Mouse (Mus musculus): ENCODE measurements around the gene Dtx3. TPM values are rescaled to one million over a fixed set of nuclear protein-coding genes. Genes with fewer than 3 reads are reported as not detected.

Dtx3 gene
- 16.7 and 16.9 TPM in 2 replicates for polyA plus RNA-seq (2015; fragmentation: Nextera tagmentation; extraction: Ambion mirVana)

DNA sequence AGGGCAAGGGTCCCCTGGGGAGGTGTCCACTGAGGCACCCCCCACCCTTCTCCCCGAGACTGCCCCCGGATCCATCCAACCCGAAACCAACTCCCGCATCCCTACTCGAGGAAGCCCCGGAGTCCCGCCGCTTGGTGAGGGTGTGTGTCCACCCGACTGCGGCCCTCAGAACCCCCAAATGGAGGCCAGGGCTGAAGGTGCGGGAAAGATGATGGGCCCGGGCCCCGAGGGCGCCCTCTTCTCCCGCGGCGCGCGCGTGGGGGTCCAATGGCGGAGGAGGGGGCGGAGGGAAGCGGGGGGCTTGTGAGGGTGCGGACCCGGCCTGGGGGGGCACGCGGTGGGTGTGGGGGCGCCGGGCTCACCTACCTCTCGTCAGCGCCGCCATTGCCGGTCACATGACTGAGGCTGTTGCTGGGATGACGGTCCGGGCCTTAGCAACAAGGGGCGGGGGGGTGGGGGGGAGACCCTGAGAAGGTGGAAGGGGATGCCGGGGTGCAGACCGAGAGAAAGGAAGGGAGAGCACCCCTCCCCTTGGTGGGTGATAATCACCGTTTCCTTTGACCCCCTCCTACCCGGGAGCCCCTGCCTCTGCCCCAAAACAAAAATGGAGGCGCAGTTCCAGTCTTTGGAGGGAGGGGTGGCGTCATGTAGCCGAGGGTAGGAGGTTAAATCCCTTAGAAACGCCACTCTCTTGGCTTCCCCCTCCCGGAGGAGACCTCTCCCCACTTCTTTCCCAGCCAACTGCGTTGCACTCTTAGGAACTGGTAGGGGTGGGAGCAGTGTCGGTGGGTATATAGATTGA is at the start of gene Dtx3:
Dtx3 (minus strand) TSS at position 401 of the 802 bp plus-strand sequence.
- Histone ChIP-seq H3K9ac (peak within 1 kb of the TSS; percentile 91), H3K27ac (replicated peaks) (peak within 1 kb of the TSS; percentile 93), H3K4me2 (peak within 1 kb of the TSS; percentile 95), H3K9me3 (replicated peaks) (no peaks in the 10 kb centered on the region), H3K4me1 (replicated peaks) (peaks cover 68% of the 10 kb centered on the region), H3K27me3 (no peaks in the 10 kb centered on the region), H3K36me3 (replicated peaks) (peaks cover 40% of the 10 kb centered on the region), H3K4me3 (replicated peaks) (peak within 1 kb of the TSS; percentile 85)
- ATAC-seq (ENCODE audit: insufficient read depth), result peak; percentile 56
- WGBS (ENCODE audit: insufficient replicate concordance), result under 1% methylated on average over 43 of the region's 47 CpGs

DNA sequence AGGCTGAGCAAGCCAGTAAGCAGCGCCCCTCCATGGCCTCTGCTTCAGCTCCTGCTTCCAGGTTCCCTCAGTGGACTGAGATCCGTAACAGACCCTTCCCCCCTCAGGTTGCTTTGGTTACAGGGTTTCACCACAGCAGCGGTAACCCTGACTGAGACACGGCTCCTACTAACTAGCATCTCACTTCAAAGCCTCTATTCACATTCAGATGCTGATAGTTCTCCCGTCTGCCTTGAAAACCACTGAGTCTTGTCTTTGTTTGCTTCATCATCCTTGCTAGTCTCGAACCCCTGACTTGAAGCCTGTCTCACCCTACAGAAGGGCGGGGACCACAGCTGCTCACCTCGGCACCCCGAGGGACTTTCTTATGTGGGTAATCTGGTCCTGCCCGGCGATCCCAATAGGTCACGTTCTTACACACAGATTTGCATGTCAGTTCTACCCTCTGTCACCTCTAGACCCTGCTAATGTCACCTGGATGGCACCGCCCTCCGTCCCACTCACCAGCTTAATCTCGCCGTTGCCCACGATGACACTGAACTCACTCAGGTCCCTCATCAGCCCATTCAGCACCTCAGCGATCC is 42.8 kb upstream of the Dtx3 start:
- Histone ChIP-seq H3K27ac (replicated peaks) (no peak overlapping the region), H3K27me3 (peaks cover 53% of the 10 kb centered on the region), H3K9me3 (replicated peaks) (no peaks in the 10 kb centered on the region), H3K4me3 (replicated peaks) (no peak overlapping the region), H3K4me2 (no peak overlapping the region), H3K4me1 (replicated peaks) (no peaks in the 10 kb centered on the region), H3K36me3 (replicated peaks) (no peaks in the 10 kb centered on the region), H3K9ac (no peak overlapping the region)
- WGBS (ENCODE audit: insufficient replicate concordance), result 55% methylated on average over 18 of the region's 18 CpGs
- no peak for ATAC-seq (ENCODE audit: insufficient read depth)

- WGBS (ENCODE audit: insufficient replicate concordance), result 54% methylated on average over 9 of the region's 9 CpGs
- no peaks in the 10 kb centered on the region for H3K36me3 ChIP-seq (replicated peaks)
- no peak overlapping the region for H3K4me2 ChIP-seq
- H3K27me3 ChIP-seq, result peaks cover 54% of the 10 kb centered on the region
- H3K27ac ChIP-seq (replicated peaks), result no peak overlapping the region
- H3K9ac ChIP-seq, result no peak overlapping the region
- H3K4me1 ChIP-seq (replicated peaks), result peaks cover 4% of the 10 kb centered on the region; the same call in 1 of the 2 replicates
- no peaks in the 10 kb centered on the region for H3K9me3 ChIP-seq (replicated peaks)
- ATAC-seq (ENCODE audit: insufficient read depth), result no peak
- no peak overlapping the region for H3K4me3 ChIP-seq (replicated peaks)
These were observed 41.0 kb upstream of the Dtx3 start for GRCm38 (mm10) chr10:127236541-127236940.

GRCm38 (mm10) chr10:127233141-127233540 is 37.6 kb upstream of the Dtx3 start:
- Histone ChIP-seq H3K9ac (no peak overlapping the region), H3K27ac (replicated peaks) (no peak overlapping the region), H3K4me1 (replicated peaks) (peaks cover 20% of the 10 kb centered on the region), H3K9me3 (replicated peaks) (no peaks in the 10 kb centered on the region), H3K4me2 (no peak overlapping the region), H3K4me3 (replicated peaks) (no peak overlapping the region), H3K27me3 (peaks cover 44% of the 10 kb centered on the region), H3K36me3 (replicated peaks) (no peaks in the 10 kb centered on the region)
- no peak for ATAC-seq (ENCODE audit: insufficient read depth)
- WGBS (ENCODE audit: insufficient replicate concordance), result 61% methylated on average over 9 of the region's 9 CpGs

DNA sequence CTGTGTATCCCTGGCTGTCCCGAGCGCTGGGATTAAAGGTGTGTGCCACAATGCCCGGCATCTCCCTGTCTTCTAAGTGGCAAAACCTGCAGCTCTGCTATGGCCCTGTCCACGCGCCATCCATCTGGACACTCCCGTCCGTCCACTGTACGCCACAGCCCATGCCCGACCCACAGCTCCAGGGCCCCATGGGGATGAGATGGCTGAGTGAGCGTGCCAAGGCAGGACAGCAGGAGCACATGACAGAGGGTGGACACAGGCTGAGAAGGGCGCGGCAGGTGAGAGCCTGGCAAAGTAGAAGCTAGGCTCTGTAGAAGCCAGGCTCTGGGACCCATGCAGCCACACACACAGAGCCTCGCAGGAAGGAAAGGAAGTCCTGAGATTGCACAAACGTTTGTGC is 36.2 kb upstream of the Dtx3 start:
- peaks cover 40% of the 10 kb centered on the region for H3K27me3 ChIP-seq
- H3K27ac ChIP-seq (replicated peaks), result no peak overlapping the region
- no peaks in the 10 kb centered on the region for H3K9me3 ChIP-seq (replicated peaks)
- H3K36me3 ChIP-seq (replicated peaks), result no peaks in the 10 kb centered on the region
- H3K4me1 ChIP-seq (replicated peaks), result peaks cover 27% of the 10 kb centered on the region
- H3K9ac ChIP-seq, result no peak overlapping the region
- H3K4me2 ChIP-seq, result no peak overlapping the region
- 70% methylated on average over 14 of the region's 14 CpGs for WGBS (ENCODE audit: insufficient replicate concordance)
- no peak for ATAC-seq (ENCODE audit: insufficient read depth)
- no peak overlapping the region for H3K4me3 ChIP-seq (replicated peaks)

- ATAC-seq (ENCODE audit: insufficient read depth), result no peak
- Histone ChIP-seq H3K4me1 (replicated peaks) (peaks cover 34% of the 10 kb centered on the region), H3K4me3 (replicated peaks) (no peak overlapping the region), H3K27ac (replicated peaks) (no peak overlapping the region), H3K9ac (no peak overlapping the region), H3K4me2 (no peak overlapping the region), H3K9me3 (replicated peaks) (no peaks in the 10 kb centered on the region), H3K27me3 (peaks cover 37% of the 10 kb centered on the region), H3K36me3 (replicated peaks) (no peaks in the 10 kb centered on the region)
- 20% methylated on average over 12 of the region's 12 CpGs for WGBS (ENCODE audit: insufficient replicate concordance)
These were observed 35.2 kb upstream of the Dtx3 start for GRCm38 (mm10) chr10:127230693-127231092.

DNA sequence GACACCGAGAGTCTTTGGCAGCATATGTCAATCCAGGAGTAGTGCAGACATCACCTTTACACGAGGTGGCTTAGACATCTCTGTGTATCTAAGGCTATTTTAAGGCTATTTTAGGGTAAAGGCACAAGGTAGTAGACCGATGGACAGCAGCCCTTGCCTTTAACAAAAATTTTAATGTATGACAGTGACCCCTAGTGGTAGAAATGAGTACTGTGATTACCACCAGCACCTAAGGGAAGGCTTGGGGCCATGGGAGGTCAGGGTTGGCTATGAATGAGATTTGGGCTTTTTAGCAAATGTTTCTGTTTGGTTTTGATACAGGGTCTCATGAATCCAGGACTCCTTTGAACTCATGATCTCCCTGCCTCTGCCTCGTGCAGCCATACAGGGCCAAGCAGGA is 33.4 kb upstream of the Dtx3 start:
- WGBS (ENCODE audit: insufficient replicate concordance), result 21% methylated on average over 4 of the region's 4 CpGs
- peak; percentile 64; the same call in 1 of the 2 replicates for ATAC-seq (ENCODE audit: insufficient read depth)
- no peaks in the 10 kb centered on the region for H3K36me3 ChIP-seq (replicated peaks)

GRCm38 (mm10) chr10:127227163-127227562 is 31.6 kb upstream of the Dtx3 start:
- H3K9ac ChIP-seq, result no peak overlapping the region
- 53% methylated on average over 8 of the region's 8 CpGs for WGBS (ENCODE audit: insufficient replicate concordance)
- H3K9me3 ChIP-seq (replicated peaks), result no peaks in the 10 kb centered on the region
- H3K27me3 ChIP-seq, result peaks cover 48% of the 10 kb centered on the region
- H3K4me1 ChIP-seq (replicated peaks), result peaks cover 35% of the 10 kb centered on the region
- H3K4me3 ChIP-seq (replicated peaks), result no peak overlapping the region
- H3K36me3 ChIP-seq (replicated peaks), result no peaks in the 10 kb centered on the region
- no peak for ATAC-seq (ENCODE audit: insufficient read depth)
- no peak overlapping the region for H3K27ac ChIP-seq (replicated peaks)
- H3K4me2 ChIP-seq, result no peak overlapping the region

More for the DNA sequence above, 33.4 kb upstream of the Dtx3 start:
- Histone ChIP-seq H3K27me3 (peaks cover 48% of the 10 kb centered on the region), H3K9me3 (replicated peaks) (no peaks in the 10 kb centered on the region), H3K27ac (replicated peaks) (no peak overlapping the region), H3K9ac (no peak overlapping the region), H3K4me2 (no peak overlapping the region), H3K4me1 (replicated peaks) (peaks cover 35% of the 10 kb centered on the region), H3K4me3 (replicated peaks) (no peak overlapping the region)

DNA sequence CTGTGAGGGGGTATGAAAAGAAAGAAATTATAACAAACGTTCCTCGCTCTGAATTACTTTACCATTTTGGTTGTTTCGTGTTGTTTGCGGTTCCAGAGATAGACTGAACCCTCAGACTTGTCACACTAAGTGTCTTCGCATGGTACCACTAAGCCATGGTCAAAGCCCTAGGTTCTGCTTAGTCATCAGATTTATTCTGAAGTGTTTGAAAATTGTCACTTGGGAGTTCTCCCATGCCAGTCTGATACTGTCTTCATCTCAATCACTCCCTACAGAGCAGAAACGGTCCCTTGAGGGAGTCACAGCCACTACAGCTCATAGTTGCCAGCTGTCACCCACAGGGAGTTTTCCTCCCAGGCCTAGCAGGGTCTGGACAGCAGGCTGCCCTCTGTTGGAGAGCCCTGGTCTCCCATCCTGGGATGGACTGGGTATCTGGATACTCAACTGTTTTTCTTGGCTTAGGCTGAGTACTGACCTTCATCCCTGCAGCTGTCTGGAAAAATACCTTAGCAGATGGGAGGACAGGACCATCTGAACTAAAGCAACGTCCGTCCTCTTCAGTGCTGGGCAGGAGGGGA is 30.9 kb upstream of the Dtx3 start:
- H3K9me3 ChIP-seq (replicated peaks), result no peaks in the 10 kb centered on the region
- WGBS (ENCODE audit: insufficient replicate concordance), result 57% methylated on average over 8 of the region's 8 CpGs
- ATAC-seq (ENCODE audit: insufficient read depth), result no peak

DNA sequence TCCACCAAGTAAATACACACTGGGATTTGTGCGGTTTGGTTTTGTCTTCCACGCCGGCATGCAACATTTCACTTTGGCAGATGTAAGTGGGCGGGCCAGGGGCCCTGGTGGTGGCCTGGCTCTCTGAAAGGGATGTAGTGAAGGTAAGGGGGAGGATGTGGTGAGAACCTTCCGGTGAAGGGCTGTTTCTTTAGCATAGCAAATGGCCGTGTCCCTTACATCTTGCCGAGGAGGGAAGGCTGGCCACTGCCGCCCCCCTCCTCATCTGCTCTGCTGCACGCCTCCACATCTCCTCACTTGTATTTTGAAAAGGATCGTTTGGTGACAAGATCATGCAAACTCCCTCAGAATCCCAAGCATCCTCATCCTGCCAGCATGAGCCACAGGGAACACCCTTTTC is 30.2 kb upstream of the Dtx3 start:
- no peak for ATAC-seq (ENCODE audit: insufficient read depth)
- peaks cover 44% of the 10 kb centered on the region for H3K27me3 ChIP-seq
- no peak overlapping the region for H3K9ac ChIP-seq
- no peak overlapping the region for H3K27ac ChIP-seq (replicated peaks)
- no peak overlapping the region for H3K4me2 ChIP-seq
- H3K9me3 ChIP-seq (replicated peaks), result no peaks in the 10 kb centered on the region
- peaks cover 28% of the 10 kb centered on the region for H3K4me1 ChIP-seq (replicated peaks)
- H3K4me3 ChIP-seq (replicated peaks), result no peak overlapping the region
- H3K36me3 ChIP-seq (replicated peaks), result no peaks in the 10 kb centered on the region
- WGBS (ENCODE audit: insufficient replicate concordance), result 20% methylated on average over 10 of the region's 10 CpGs

More for the DNA sequence above, 30.9 kb upstream of the Dtx3 start:
- no peaks in the 10 kb centered on the region for H3K36me3 ChIP-seq (replicated peaks)
- H3K9ac ChIP-seq, result no peak overlapping the region
- no peak overlapping the region for H3K27ac ChIP-seq (replicated peaks)
- no peak overlapping the region for H3K4me2 ChIP-seq
- H3K4me1 ChIP-seq (replicated peaks), result peaks cover 31% of the 10 kb centered on the region
- no peak overlapping the region for H3K4me3 ChIP-seq (replicated peaks)
- H3K27me3 ChIP-seq, result peaks cover 45% of the 10 kb centered on the region

DNA sequence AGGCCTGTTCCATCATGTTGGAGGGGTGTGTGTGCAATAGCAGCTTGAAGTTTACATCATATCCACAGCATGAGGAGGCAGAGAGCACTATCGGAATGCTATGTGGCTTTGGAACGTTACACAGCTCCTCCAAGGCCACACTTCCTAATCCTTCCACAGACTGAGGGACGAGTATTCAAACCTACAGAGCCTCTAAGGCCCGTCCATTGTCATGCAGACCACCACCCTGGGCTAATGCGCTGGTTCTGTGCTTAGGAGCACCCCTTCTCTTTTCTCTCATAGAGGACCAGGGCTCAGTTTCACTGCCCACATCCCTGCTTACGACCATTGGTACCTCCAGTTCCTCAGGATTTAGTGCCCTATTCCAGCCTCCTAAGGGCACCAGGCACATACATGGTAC is 29.7 kb upstream of the Dtx3 start:
- WGBS (ENCODE audit: insufficient replicate concordance), result 52% methylated on average over 6 of the region's 6 CpGs
- no peaks in the 10 kb centered on the region for H3K9me3 ChIP-seq (replicated peaks)
- peaks cover 22% of the 10 kb centered on the region for H3K4me1 ChIP-seq (replicated peaks)
- H3K36me3 ChIP-seq (replicated peaks), result no peaks in the 10 kb centered on the region
- no peak for ATAC-seq (ENCODE audit: insufficient read depth)
- no peak overlapping the region for H3K4me2 ChIP-seq
- peaks cover 38% of the 10 kb centered on the region for H3K27me3 ChIP-seq
- no peak overlapping the region for H3K9ac ChIP-seq
- no peak overlapping the region for H3K4me3 ChIP-seq (replicated peaks)
- no peak overlapping the region for H3K27ac ChIP-seq (replicated peaks)

Data from liver, embryonic 15.5 days (tissue).